Mouse (Mus musculus): ENCODE data around the gene Olfr406.

Gene Olfr406

DNA sequence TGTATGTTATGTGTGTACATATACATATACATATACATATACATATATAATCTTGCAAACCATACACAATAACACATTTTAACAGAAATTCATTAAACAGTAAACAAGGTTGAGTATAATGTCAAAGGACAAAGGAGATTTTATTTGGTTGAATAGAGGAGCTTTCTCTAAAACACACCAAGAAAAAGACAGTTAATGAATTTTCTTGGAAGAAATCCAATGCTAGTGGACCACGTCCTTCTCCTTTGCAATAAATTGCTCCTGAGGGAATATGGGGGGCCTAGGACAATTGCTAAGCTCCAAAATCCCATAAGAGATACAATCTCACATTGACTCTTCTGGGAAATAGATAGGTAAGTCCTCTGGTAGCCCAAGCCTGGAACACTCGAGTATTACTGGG is at the start of gene Olfr406:
TSS of gene Olfr406 (plus strand) at position 301 of the 400 bp plus-strand sequence.
- DNase-seq: no peak

DNA sequence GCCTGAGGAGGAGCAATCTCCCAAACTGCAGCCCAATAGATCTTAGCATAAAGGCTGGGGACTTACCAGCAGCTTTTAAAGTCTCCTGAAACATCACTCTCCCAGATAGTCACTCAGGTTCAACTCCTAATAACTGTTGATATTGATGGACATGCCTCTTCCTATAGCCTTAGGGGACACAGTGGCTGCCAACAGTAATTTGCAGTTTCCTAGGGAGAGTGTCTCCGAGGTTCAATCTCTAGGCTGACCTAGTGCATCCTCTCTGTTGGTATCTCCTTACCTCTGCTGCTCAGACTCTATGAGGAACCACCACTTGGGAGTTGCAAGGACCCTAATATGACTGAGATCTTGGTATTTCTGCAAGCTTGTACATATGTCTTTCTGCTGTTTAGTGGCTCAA is 48.3 kb upstream of the Olfr406 start, which contains the start of gene Olfr43:
TSS of gene Olfr43 (minus strand) at position 101 of the 400 bp plus-strand sequence.
- no peak for DNase-seq

DNA sequence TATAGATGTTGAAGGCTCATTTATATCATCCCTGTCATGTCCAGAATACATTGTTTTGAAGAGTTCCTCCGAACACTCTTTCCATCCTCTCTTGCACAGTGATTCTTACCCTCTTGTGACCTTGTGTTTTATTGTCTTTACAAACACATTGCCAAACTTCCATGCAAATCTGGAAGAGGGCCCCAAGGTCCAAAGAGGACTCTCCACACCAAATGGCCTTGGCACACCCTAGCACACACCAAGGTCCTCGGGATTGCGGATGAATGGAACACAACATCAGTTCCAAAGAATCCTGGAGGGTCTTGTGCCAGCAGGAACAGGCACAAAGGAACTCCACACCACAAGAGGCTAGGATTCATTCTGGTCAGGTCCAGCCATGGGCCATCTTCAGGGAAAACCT is 18.4 kb upstream of the Olfr406 start:
- DNase-seq: no peak

- no peak for DNase-seq
Measured at GRCm38 (mm10) chr11:74283436-74283835, 23.8 kb downstream of the Olfr406 start, which contains the start of gene Olfr59. Olfr59 (plus strand) TSS chr11:74283736.

DNA sequence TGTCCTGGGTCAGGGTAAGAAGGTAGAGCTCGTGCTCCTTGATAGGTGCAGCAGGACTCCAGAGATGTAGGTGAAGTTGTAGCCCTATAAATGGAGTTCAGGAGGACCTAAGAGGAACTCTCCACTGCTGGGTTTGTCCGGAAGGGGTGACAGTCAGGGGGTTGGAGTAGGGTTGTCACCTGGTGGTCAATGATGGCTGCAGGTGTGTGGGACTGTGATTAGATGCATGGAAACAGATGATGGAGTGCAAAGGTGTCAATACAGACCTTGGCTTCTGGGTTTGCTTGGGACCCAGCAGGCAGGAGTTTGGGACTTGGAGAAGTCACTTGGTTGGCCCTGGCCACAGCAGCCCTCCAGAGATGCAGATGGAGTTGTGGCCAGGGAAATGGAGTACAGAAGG is 27.6 kb downstream of the Olfr406 start:
- no peak for DNase-seq

All from cerebellum, postnatal 14 days (tissue).